Mouse (Mus musculus) right cerebral cortex, adult 18-20 months (tissue): Measurements from ENCODE around the gene 9430038I01Rik.
"Not testable (repeated sequence)": the region's sequence is repeated elsewhere in the genome, so short reads cannot be mapped to it uniquely, and the experiment has no call there.

Source experiments
- DNase-seq: peaks from one replicate; pipeline ENCODE4 v3.0.0; 2022; ENCODE audit warnings: mixed read lengths

The 9430038I01Rik gene

DNA sequence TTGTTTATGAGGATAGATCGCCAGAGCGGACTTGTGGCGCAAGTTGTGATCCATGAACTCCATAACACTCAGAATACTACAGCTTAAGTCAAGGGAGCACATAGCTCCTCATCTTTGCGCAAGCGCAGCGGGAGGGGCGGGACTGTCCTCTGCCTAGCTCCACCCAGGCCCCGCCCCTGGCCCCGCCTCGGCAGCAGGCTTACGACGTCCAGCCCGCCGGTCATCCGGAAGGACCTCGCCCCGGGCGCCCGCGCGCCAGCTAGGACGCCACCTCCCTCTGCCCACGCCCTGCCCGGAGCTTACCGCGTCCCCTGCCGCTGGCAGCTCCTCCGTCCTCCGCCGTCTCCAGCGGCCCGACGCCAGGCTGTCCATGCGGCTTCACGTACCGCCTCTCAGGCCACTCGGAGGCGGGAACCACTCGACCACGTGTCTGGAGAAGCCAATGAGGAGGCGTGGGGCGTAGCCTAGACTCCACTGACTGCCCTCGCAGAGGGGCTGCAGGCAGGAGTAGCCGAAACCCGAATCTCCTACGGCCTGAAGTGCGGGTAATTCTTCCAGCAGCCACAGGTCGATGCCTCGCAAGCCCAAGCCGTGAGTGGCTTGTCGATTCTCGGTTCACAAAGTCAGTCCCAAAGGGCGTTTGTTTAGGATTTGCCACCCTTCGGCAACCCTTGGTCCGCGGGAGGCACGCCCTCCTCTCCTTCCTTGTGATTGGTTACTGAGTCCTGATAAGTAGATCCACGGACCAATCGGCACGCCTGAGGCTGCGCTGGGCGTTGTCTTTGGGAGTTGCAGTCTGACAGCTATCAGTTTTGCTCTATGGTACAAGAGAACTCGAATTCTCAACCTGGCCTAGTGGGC lies at the start of gene 9430038I01Rik:
Gene 9430038I01Rik, minus strand, starts transcription at position 426 of the 861 bp plus-strand sequence.
- peak; percentile 97 for DNase-seq

DNA sequence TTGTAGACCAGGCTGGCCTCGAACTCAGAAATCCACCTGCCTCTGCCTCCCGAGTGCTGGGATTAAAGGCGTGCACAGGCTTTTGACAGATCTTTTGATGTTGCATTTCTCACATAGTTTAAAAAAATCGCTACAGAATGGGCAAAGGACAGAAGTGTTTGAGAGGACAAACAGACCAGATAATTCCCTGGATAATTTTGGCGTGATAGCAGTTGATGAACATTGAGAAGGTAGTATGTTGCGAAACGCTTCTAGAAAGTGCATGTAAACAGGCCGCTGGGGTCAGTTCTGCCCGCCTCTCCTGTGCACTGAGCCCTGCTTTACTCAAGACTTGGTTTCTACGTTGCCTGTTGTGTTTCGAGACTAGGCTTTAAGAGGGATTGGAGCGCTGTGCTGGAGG lies 34.8 kb upstream of the 9430038I01Rik start:
- DNase-seq, result no peak

DNA sequence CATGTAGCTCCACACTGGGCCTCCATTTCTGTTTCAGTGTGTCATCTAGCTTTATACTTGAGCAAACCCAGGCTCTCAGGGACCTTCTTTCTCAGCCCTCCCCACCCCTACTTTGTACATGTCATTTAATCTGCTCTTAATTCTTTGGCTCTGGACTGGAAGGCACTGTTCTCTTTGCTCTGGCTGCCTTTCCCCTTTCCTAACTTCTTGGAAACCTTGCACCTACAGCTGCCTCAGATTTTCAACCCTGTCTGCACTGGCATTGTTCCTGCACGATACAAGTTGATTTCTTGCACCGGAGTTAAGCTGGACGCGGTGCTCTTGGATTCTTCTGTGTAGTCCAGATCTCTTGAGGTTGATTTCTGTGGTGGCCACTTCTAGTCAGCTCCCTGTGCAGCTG lies 32.4 kb upstream of the 9430038I01Rik start:
- DNase-seq, result no peak

DNA sequence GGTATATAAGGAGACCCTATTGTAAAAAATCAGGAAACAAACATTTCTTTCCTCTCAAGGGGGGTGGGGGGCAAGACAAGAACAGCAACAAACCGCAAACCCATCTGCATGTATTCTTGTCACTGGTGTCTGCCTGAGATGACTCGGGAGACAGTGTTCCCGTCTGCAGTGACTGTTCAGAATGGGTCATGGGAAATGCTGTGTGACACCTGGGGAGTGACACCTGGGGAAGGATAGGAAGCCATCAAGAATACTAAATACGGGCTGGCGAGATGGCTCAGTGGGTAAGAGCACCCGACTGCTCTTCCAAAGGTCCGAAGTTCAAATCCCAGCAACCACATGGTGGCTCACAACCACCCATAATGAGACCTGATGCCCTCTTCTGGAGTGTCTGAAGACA lies 28.4 kb upstream of the 9430038I01Rik start:
- DNase-seq, result not testable (repeated sequence)

DNA sequence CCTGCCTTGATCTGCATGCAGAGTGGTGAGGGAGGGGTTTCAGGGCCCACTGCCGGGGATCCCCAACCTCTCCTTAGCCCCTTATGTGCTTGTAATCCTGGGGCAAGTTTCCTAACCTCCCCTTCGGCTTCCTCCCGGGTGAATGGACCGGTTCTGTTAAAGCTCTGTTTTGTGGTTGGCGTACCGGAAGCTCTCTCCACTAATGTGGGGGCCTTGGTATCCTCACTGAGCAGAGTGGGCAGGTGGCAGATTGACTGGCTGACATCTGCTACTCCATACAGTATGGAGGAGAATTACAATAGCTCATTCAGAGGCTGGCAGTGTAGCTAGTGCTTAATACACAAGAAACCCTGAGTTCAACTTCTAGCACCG lies 27.6 kb upstream of the 9430038I01Rik start:
- DNase-seq, result peak; percentile 47

DNA sequence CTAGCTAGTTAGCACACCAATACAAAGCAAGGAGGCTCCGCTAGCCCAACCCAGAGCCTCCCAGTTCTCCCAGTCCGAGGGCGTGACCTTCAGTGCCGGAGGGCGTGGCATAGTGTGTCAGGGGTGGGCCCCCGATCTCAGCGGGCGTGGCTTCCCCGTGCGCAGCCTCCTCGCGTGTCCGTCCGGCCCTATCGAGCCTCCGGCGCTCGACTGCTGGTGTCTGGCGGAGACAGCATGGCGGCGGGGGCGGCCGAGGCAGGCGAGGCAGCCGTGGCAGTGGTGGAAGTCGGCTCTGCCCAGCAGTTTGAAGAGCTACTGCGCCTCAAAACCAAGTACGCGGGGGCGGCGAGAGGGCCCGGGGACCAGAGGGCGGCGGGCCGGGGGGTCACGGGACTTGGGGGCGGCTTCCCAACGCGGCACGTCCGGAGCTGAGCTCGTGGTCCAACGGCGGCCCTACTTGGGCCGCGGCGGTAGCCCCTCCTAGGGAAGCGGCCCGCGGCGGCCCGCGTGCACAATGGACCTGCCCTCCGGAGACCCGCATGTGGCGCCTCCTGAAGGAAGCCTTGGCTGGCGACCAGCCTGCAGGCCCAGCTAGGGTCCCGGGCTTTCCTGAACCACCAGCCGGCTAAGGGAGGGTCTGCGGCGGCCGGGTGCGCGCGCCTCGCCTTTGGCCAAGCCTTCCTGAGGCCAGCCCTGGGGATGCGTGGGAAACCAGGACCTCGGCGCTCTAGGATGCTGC lies 27.0 kb upstream of the 9430038I01Rik start, which contains the start of gene Glrx3:
Gene Glrx3, plus strand, starts transcription at position 175 of the 739 bp plus-strand sequence.
- peak; percentile 96 for DNase-seq

DNA sequence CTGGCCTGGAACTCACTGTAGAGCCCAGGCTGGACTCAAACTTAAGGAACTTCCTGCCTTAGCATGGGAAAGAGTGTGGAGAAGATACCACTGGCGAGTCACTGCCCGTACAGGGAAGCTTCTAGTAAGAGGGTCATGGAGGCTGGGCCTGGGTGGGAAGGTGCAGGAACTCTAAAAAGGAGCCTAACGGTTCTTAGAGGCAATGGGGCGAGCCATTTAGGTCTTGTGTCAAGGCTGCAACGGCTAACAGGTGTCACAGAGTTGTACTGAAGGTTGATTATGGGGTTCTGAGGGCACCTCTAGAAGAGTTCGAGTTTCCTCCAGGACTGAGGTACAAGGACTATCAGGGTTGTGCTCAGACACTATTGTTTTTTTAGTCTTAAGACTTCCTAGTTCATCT lies 26.3 kb upstream of the 9430038I01Rik start:
- no peak for DNase-seq

DNA sequence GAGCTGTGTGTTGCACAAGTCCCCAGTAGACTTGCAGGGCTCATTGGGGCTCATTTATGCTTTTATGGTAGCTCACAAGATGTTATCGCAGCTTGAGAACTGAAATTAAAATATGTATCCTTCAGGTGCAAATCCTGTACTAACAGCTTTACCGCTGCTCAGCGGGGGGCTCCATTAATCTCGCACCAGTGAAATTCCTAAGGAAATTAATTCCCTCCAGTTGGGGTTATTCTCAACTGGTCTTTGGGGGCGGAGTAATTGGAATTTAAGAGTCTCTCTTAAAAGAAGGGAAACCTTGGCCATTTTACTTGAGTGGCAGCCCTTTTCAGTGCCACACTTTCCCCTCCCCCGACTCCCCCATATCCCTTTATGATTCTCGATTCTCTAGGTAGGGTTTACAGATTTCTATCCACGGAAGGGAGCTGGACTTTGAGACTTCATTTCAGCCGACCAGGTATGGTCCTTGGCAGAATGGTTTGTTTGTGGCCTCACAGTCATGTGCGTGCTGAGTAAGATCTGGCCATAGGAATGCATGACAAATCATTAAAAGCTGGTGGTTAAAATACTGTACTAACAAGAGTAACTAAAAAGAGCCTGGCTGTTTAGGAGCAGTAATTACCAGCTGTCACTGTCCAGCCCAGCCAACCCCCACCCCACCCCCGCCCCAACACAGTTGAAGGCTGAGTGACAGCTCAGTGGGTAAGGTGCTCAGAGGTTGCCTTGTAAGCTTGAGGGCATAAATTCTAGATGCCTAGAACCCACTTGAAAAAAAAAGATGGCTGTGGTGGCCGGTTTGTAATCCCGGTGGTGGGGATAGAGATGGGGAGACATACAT lies 21.4 kb upstream of the 9430038I01Rik start:
- DNase-seq, result no peak

DNA sequence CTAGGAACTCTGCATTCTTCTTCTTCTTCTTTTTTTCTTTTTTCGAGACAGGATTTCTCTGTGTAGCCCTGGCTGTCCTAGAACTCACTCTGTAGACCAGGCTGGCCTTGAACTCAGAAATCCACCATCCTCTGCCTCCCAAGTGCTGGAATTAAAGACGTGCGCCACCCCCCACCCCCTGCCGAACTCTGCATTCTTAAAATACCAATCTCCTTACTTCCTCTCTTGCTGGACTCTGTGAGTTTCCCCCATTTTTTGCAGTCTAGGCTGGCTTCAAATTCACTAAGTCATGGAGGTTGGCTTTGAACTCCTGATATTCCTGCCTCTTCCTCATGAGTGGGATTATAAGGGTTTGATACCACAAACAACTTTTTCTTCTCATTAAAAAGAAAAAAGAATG lies 16.1 kb upstream of the 9430038I01Rik start:
- DNase-seq, result no peak

DNA sequence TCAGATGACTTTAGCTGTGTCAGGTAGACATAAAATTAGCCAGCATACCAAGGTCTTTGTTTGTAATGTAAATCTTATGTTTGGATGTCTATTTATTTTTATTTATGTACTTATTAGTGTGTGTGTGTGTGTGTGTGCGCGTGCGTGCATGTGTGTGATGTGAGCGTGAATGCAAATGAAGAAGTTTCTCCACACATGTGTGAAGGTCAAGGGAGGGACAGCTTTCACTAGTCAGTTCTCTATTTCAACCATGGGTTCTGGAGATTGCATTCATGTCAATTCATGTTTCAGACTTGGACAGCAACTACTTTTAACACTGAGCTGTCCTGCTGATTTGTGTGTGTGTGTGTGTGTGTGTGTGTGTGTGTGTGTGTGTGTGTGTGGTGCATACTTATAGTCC lies 10.7 kb upstream of the 9430038I01Rik start:
- no peak for DNase-seq

DNA sequence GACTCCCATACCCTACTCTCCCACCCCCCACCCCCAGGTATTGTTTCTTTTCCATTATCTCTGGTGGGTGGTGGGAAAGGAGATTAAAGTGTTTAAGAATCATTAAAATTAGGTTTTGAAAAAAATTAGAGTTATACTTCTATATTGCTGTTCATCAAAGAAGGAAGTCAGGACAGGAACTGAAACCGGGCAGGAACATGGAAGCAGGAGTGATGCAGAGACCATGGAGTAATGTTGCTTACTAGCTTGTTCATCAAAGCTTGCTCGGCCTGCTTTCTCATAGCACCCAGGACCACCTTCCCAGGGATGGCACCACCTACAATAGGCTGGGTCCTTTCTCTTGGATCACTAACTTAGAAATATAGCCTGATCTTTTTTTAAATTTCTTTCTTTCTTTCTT lies 10.0 kb upstream of the 9430038I01Rik start:
- DNase-seq, result no peak

DNA sequence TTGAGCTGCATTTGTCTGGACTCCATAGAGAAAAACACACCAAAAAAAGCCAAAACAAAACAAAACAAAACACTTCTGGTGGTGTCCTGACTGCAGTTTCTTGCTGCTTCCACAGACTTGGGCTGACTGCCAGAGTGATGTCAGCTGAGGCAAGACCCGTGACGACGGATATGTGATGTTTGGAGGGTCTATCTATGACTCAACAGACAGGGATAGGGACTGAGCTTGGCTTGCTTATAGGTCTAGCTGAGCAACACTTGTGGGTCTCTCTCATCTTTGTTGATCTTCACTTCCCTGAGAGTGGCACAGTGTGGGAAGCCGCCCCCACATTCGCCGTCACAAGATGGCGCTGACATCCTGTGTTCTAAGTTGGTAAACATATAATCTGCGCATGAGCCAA lies 4.1 kb upstream of the 9430038I01Rik start:
- no peak for DNase-seq

DNA sequence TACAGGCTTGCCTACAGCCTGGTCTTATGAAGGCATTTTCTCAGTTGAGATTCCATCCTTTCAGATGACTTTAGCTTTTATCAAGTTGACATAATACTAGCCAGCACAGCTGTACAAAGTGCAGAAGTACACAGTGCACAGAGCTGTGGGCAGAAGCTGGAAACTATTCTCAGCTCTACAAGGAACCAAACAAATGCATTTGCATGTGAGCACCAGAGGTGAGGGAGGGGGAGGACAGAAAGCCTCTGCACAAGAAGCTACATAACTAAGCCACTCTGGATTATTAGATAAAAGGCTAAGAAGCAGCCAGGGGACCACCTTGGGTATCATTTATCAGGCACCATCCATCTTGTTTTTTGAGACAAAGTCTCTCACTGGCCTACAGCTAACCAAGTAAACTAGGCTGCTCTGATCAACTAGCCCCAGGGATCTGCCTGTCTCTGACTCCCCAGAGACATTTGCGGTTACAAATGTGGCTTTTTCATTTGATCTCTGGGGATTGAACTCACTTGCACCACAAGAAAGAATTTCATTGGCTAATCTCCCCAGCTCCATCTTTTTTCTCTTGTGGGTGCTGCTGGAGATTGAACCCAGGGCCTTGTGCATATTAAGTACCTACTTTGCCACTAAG lies 3.0 kb downstream of the 9430038I01Rik start:
- no peak for DNase-seq

DNA sequence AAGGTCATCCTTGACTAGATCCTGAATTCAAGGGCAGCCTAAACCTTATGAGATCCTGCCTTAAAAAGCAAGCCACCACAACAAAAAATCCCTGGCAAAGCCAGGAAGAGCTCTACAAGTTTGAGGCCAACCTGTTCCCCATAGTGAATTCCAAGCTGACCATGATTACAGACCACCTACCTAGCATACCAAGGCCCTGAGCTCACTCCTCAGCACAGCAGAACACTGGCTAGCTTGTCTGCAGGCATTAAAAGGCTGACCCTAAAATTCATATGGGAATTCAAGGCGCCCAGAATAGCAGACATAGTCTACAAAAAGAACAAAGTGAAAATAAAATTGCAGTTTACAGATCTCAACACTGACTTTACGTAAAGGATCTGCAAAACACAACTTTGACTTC lies 6.4 kb downstream of the 9430038I01Rik start:
- DNase-seq, result no peak

DNA sequence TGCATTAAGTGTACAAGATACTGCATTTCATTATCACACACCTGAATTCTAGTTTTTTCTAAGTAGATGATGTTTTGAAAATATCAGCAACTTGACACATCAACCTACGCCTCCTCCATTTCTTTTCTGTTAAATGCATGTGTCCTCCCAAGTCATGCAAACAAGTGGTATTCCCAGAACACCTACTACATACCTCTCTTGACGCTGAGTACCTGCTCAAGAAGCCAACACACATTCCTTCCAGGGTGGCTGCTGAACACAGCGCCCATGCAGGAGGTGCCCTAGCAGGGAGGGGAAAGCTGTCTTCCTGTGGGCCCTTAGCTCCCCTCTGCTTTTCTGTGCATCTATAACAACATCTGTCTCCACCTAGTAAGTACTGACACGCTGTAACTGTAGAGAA lies 11.6 kb downstream of the 9430038I01Rik start:
- DNase-seq, result no peak

DNA sequence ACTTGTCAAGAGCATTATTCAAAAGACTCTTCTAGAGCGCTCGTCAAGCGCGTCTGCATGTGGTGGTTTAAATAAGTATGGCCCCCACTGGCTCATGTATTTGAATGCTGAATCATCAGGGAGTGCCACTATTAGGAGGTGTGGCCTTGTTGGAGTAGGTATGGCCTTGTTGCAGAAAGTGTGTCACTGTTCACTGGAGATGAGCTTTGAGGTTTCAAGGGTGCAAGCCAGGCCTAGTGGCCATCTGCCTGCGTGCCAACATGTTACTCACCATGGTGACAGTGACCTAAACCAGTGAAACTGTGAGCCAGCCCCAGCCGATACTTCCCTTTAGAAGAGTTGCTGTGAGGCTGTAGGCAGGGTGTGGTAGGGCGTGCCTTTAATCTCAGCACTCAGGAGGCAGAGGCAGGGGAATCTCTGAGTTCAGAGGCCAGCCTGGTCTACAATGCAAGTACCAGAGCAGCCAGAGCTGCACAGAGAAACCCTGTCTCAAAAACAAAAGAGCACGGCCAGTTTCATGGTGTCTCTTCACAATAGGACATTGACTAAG lies 13.1 kb downstream of the 9430038I01Rik start:
- no peak for DNase-seq

DNA sequence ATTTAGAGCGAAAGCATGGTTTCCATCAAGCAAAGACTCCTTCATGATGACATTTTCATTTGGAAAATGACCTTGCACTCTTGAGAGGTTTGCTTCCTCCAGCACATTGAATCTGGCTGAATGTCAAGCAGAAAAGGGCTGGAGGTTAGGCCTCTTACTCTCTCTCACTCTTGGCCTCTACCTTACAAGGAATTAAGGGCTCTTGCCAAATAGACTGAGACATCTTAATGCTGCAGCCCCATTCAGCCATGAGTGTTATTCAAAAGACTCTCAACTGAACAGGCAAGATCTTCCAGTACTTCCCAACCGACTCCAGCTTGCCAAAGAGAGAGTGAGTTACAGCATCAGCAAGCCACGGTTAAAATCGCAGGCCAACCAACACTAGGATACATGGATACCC lies 15.1 kb downstream of the 9430038I01Rik start:
- no peak for DNase-seq

DNA sequence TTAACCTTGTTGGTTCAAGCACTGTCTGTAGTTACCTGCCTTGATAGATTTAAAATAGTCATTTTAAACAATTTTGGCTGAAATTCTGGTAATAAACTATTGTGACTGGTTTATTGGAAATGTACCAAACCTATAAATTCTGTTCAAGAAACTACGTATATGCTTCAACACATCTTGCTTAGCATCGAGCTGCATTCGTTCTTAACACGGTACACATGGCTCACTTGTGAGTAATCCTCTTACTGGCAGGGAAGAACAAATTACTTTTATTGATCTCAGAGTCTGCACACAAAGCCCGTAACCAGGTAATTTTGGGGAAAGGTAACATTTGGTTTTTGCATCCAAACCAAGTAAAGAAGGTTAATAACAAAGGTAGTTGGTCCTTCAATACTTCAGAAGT lies 22.7 kb downstream of the 9430038I01Rik start:
- DNase-seq, result no peak

DNA sequence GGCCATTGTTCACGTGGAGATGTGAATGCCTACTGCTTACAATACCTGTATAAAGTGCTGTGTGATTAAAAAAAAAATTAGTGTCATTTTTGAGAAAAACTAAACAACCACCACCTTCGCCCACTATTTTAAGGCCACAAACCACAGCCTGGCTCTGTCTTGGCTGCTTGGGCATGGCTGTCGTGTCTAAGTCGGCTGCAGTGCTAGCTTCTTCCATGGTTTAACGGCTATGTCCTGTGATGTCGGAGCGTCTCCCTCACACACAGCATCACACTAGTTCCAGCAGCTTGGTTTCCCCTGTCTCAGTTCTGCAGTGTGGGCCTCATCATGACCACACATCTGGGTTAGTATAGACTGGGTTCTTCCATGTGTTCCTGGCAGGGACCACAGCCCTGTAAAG lies 35.6 kb downstream of the 9430038I01Rik start:
- DNase-seq, result no peak

DNA sequence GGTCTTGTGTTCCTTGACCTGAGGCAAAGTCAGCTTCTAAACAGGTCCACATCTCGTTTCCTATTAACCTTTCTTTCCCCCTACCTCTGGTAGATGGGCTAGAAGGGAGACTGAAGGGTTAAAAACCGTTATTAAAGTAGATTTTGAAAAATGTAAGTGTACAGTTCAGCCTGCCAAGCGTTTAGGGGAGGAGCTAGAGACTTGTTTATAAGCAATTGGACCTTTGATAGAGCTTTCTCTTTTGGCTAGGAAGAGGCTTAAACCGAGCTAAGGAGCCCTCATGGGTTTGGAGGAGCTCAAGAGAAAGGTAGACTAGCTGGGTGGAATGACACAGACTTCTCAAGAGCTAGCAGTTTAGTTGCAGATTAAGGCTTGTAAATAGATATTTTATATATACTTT lies 38.8 kb downstream of the 9430038I01Rik start:
- no peak for DNase-seq

DNA sequence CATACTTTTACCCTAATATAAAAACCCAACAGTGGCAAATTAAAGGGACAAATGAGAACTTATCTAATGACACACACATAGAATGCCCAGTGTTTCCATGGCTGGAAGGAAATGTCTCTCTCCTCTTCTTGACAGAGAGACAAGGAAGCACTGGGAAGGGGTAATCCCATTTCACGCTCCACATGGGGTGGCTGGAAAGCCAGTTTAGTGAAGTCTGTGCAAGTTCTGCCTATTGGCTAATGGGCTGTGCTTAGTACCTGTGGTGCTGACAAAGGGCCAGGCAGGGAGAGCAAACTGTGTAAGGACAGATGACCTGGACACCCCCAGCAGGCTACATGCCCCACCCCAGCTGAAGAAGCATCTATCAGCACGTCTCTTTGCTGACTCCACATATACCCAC lies 40.4 kb downstream of the 9430038I01Rik start:
- DNase-seq, result no peak

DNA sequence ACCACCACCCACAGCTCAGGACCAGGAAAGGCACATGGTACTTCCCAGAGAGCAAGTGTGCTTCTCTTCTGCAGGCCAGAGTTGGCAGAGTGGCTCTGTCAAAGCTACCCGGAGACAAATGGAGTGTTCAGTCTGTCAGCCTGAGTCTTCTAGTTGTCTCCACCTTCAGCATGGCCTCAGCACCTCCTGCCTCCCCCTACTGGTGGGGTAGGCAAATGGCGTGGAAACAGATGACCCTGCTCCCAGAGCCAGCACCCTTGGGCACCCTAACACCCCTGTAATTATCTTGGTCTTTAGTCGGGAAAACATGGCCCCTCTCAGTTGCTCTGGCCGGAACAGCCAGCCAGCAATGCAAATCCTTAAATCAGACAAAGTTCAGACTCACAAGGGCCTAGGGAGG lies 43.8 kb downstream of the 9430038I01Rik start:
- DNase-seq, result no peak
